Mouse (Mus musculus): Measurements from ENCODE around the gene Gpam. TPM values are rescaled to one million over a fixed set of nuclear protein-coding genes. Genes with fewer than 3 reads are reported as not detected.
A peak's percentile ranks its signal among the peaks of the same experiment; 100 is the strongest.

Gpam gene
- polyA plus RNA-seq, 1 experiment = 7.9 TPM

DNA sequence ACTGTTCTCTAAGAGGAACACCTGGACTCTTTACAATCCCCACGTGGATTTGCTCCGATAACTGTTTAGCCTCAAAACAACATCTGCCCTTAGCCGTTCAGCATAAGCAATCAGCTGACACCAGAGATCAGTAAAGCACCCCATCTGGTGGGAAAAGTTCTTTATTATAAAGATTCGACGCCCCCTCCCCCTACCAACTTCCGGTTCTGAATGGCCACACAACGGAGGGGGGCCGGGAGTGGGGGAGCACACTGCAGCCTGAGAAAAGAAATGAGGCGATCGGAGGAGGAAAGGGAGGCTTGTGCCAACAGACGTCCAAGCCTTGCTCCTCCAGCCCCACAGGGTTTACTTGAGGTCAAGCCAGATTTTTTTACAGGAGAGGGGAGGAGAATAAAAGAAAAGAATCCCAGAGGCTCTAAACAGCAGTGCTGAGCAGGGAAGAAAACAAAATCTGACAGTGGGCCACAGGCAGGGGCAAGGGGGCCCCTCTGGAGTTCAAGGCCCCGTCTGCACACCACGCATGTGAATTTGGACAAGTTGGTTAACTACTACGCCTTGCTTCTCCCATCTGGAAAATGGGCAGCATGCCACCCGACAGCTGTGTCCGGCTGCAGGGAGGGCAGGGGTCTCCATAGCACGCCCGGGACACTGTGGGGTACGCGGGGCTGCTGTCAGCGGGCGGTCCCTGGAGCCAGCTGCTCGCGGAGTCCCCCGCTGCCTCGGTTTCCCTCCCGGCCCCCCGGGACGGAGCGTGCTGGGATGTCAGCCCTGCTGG, 28.4 kb downstream of the Gpam start:
- no peaks in the 10 kb centered on the region for H3K9me3 ChIP-seq (replicated peaks; ENCODE audit: control insufficient read depth, insufficient read depth, low read length, poor library complexity, severe bottlenecking)
- H3K27me3 ChIP-seq (ENCODE audit: control insufficient read depth, insufficient read depth, low read length, poor library complexity, severe bottlenecking) = no peaks in the 10 kb centered on the region
- no peaks in the 10 kb centered on the region for H3K36me3 ChIP-seq (ENCODE audit: control insufficient read depth, insufficient read depth, low read length, poor library complexity, severe bottlenecking)
- H3K4me3 ChIP-seq (ENCODE audit: low read depth, low read length) = peak overlapping the region; percentile 81
- H3K27ac ChIP-seq (ENCODE audit: insufficient read depth, low read length) = no peak overlapping the region
- peak overlapping the region; percentile 20 for H3K9ac ChIP-seq (ENCODE audit: low read depth, poor library complexity, severe bottlenecking)
- no peaks in the 10 kb centered on the region for H3K4me1 ChIP-seq (ENCODE audit: control insufficient read depth, insufficient read depth, low read length)
- no peak for TF ChIP-seq EP300 (IDR thresholded peaks at IDR 0.05; ENCODE audit: insufficient read depth, low read depth, low read length)
- TF ChIP-seq CTCF (IDR thresholded peaks at IDR 0.05; ENCODE audit: low read depth, low read length) = no peak
- TF ChIP-seq POLR2A (IDR thresholded peaks at IDR 0.05; ENCODE audit: insufficient read depth, low read length) = no peak

DNA sequence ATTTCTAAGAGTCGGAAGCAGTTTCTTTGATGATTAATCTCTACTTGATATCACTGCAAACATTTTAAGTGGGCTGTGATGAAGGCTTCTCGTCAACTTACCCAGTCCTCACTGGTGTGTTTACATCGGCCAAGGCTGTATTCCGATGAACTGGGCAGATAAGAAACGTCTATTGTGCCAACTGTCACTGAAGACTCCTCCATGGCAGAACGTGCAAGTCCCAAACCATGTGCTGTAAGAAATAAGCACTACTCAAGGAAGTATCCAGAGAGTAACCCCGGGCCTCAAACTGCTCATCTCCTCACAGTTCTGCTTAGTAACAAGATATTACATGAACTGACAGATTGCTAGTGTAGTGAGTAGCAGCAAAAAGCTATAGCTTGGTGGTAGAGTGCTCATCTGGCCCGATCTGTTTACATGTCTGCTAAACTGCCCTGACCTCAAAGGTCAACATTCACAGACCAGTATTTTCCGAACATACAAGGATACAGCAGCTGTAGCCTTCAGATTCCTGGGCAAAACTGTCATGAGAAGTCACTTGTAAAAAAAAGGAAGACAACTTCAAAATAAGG, 29.6 kb downstream of the Gpam start:
- no peak overlapping the region for H3K4me3 ChIP-seq (ENCODE audit: low read depth, low read length)
- H3K27ac ChIP-seq (ENCODE audit: insufficient read depth, low read length) = no peak overlapping the region
- no peak for TF ChIP-seq POLR2A (IDR thresholded peaks at IDR 0.05; ENCODE audit: insufficient read depth, low read length)
- TF ChIP-seq CTCF (IDR thresholded peaks at IDR 0.05; ENCODE audit: low read depth, low read length) = no peak
- TF ChIP-seq EP300 (IDR thresholded peaks at IDR 0.05; ENCODE audit: insufficient read depth, low read depth, low read length) = no peak
- H3K27me3 ChIP-seq (ENCODE audit: control insufficient read depth, insufficient read depth, low read length, poor library complexity, severe bottlenecking) = no peaks in the 10 kb centered on the region
- H3K4me1 ChIP-seq (ENCODE audit: control insufficient read depth, insufficient read depth, low read length) = no peaks in the 10 kb centered on the region
- H3K36me3 ChIP-seq (ENCODE audit: control insufficient read depth, insufficient read depth, low read length, poor library complexity, severe bottlenecking) = no peaks in the 10 kb centered on the region
- no peaks in the 10 kb centered on the region for H3K9me3 ChIP-seq (replicated peaks; ENCODE audit: control insufficient read depth, insufficient read depth, low read length, poor library complexity, severe bottlenecking)
- no peak overlapping the region for H3K9ac ChIP-seq (ENCODE audit: low read depth, poor library complexity, severe bottlenecking)

DNA sequence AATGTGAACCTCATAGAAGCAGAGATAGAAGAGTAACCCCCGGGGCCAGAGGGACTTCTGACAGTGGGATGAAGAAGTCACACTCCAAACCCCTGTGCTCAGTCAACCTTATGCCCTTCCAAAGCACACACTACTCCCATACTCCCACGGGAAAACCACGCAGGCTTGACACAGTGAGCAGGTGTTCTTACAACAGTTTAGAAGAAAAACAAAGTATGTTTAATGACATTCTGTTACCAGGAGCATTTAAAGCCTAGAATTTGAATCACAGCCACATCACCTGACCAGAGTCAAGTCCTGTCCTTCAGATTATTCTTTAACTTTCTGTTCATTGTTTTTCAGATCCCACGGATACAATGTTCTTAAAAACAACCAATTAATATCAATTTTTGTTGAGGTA, 30.4 kb downstream of the Gpam start:
- no peak overlapping the region for H3K4me3 ChIP-seq (ENCODE audit: low read depth, low read length)
- no peaks in the 10 kb centered on the region for H3K9me3 ChIP-seq (replicated peaks; ENCODE audit: control insufficient read depth, insufficient read depth, low read length, poor library complexity, severe bottlenecking)
- H3K27ac ChIP-seq (ENCODE audit: insufficient read depth, low read length) = no peak overlapping the region
- no peak for TF ChIP-seq POLR2A (IDR thresholded peaks at IDR 0.05; ENCODE audit: insufficient read depth, low read length)
- TF ChIP-seq CTCF (IDR thresholded peaks at IDR 0.05; ENCODE audit: low read depth, low read length) = no peak
- TF ChIP-seq EP300 (IDR thresholded peaks at IDR 0.05; ENCODE audit: insufficient read depth, low read depth, low read length) = no peak
- no peaks in the 10 kb centered on the region for H3K27me3 ChIP-seq (ENCODE audit: control insufficient read depth, insufficient read depth, low read length, poor library complexity, severe bottlenecking)
- H3K36me3 ChIP-seq (ENCODE audit: control insufficient read depth, insufficient read depth, low read length, poor library complexity, severe bottlenecking) = no peaks in the 10 kb centered on the region
- H3K4me1 ChIP-seq (ENCODE audit: control insufficient read depth, insufficient read depth, low read length) = no peaks in the 10 kb centered on the region
- no peak overlapping the region for H3K9ac ChIP-seq (ENCODE audit: low read depth, poor library complexity, severe bottlenecking)

DNA sequence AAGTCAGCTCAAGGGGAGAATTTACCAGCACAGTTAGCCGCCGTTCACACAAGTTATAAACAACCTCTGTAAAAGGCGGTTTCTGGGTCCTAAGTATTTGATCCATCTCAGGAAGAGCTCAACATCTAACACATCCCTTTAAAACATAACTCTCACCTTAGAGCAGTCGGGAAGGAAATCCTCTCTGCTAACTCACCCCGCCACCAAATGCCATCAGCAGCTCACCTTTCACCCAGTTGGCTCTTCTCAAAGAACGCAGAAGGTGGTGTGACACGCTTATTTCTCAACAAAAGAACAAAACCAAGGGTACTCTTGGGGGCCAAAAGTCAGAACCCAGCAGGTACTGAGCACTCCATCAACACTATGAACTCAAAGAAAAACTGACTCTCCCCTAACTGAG, 31.5 kb downstream of the Gpam start:
- Histone ChIP-seq H3K4me3 (ENCODE audit: low read depth, low read length) (no peak overlapping the region), H3K27me3 (ENCODE audit: control insufficient read depth, insufficient read depth, low read length, poor library complexity, severe bottlenecking) (no peaks in the 10 kb centered on the region), H3K9ac (ENCODE audit: low read depth, poor library complexity, severe bottlenecking) (no peak overlapping the region), H3K9me3 (replicated peaks; ENCODE audit: control insufficient read depth, insufficient read depth, low read length, poor library complexity, severe bottlenecking) (no peaks in the 10 kb centered on the region), H3K4me1 (ENCODE audit: control insufficient read depth, insufficient read depth, low read length) (no peaks in the 10 kb centered on the region), H3K36me3 (ENCODE audit: control insufficient read depth, insufficient read depth, low read length, poor library complexity, severe bottlenecking) (no peaks in the 10 kb centered on the region), H3K27ac (ENCODE audit: insufficient read depth, low read length) (no peak overlapping the region)
- TF ChIP-seq EP300 (IDR thresholded peaks at IDR 0.05; ENCODE audit: insufficient read depth, low read depth, low read length) (no peak), POLR2A (IDR thresholded peaks at IDR 0.05; ENCODE audit: insufficient read depth, low read length) (no peak), CTCF (IDR thresholded peaks at IDR 0.05; ENCODE audit: low read depth, low read length) (no peak)

DNA sequence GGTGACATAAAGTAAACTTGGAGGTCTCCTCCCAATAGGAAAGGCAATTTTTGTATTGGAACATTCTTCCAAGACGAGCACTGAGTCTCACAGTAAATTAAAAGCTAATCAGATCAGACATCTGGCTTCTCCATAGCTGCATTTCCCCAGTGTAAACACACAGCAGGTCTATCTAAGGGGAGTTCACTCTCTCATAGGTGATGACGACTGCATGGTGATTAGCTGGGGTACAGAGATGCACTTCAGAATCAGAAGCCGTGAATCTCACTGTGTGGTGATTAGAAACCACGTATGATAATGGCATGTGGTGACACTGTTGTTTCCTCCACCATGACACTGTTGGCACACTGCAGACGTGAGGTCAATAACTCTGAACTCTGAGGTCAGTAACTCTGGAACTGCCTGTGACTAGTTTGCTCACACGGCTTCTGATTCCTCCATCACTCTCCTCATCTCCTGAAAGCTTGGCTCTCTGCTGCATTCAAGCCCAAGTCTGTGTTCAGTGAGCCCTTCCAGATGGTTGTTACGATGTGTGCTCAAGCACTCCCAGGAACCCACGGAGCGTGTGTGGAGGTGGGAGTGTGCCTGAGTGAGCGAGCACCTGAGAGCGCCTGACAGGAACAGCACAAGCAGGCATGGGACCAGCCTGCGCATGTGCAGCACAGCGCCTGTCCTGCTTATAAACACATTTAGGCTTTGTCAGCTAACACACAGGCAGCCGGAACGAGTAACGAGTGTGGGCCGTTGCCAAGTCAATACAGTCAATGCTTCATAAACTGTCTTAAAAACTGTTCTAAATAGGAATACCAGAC, 35.2 kb downstream of the Gpam start:
- no peaks in the 10 kb centered on the region for H3K27me3 ChIP-seq (ENCODE audit: control insufficient read depth, insufficient read depth, low read length, poor library complexity, severe bottlenecking)
- H3K4me3 ChIP-seq (ENCODE audit: low read depth, low read length) = no peak overlapping the region
- no peak overlapping the region for H3K9ac ChIP-seq (ENCODE audit: low read depth, poor library complexity, severe bottlenecking)
- no peaks in the 10 kb centered on the region for H3K4me1 ChIP-seq (ENCODE audit: control insufficient read depth, insufficient read depth, low read length)
- H3K36me3 ChIP-seq (ENCODE audit: control insufficient read depth, insufficient read depth, low read length, poor library complexity, severe bottlenecking) = 0 out of 2 replicates have a peak, but pooled peaks cover 2% of the 10 kb centered on the region
- no peaks in the 10 kb centered on the region for H3K9me3 ChIP-seq (replicated peaks; ENCODE audit: control insufficient read depth, insufficient read depth, low read length, poor library complexity, severe bottlenecking)
- no peak for TF ChIP-seq CTCF (IDR thresholded peaks at IDR 0.05; ENCODE audit: low read depth, low read length)
- TF ChIP-seq POLR2A (IDR thresholded peaks at IDR 0.05; ENCODE audit: insufficient read depth, low read length) = no peak
- TF ChIP-seq EP300 (IDR thresholded peaks at IDR 0.05; ENCODE audit: insufficient read depth, low read depth, low read length) = no peak
- no peak overlapping the region for H3K27ac ChIP-seq (ENCODE audit: insufficient read depth, low read length)
